Mouse (Mus musculus) myocyte (in vitro differentiated cells): ENCODE results near the gene Hbb-bh1.

ENCODE experiments used
- CEBPB ChIP-seq: IDR thresholded peaks from 2 replicates; pipeline ENCODE4 v1.6.1; 2011; ENCODE audit warnings: mild to moderate bottlenecking, moderate library complexity; ENCODE audit not compliant: poor library complexity, insufficient read depth, severe bottlenecking
- E2F4 ChIP-seq: IDR thresholded peaks from one replicate; pipeline ENCODE4 v1.6.1; 2011; ENCODE audit warnings: mild to moderate bottlenecking, control low read depth, moderate library complexity; ENCODE audit not compliant: insufficient read depth
- MAX ChIP-seq: IDR thresholded peaks from one replicate; pipeline ENCODE4 v1.6.1; 2011; ENCODE audit warnings: low read depth, mild to moderate bottlenecking, control low read depth
- MYOD1 ChIP-seq, 3 experiments: IDR thresholded peaks; one replicate each; pipeline ENCODE4 v1.6.1; 2011; ENCODE audit warnings: control low read depth in 2 of 3, low read depth in 2 of 3, mild to moderate bottlenecking in 2 of 3, moderate library complexity in 1 of 3; ENCODE audit not compliant: insufficient read length in 2 of 3, control insufficient read depth in 1 of 3
- MYOG ChIP-seq, 3 experiments: IDR thresholded peaks; one replicate each; pipeline ENCODE4 v1.6.1; 2011; ENCODE audit warnings: control low read depth in 2 of 3, low read depth in 2 of 3, mild to moderate bottlenecking in 2 of 3; ENCODE audit not compliant: insufficient read length in 2 of 3, control insufficient read depth in 1 of 3, insufficient read depth in 1 of 3
- POLR2A ChIP-seq: IDR thresholded peaks from one replicate; pipeline ENCODE4 v1.6.1; 2011; ENCODE audit warnings: low read depth, mild to moderate bottlenecking, control low read depth, moderate library complexity; ENCODE audit not compliant: insufficient read length
- POLR2AphosphoS2 ChIP-seq: IDR thresholded peaks from one replicate; pipeline ENCODE4 v1.6.1; 2011; ENCODE audit warnings: low read depth, control low read depth; ENCODE audit not compliant: insufficient read length
- SRF ChIP-seq: IDR thresholded peaks from one replicate; pipeline ENCODE4 v1.6.1; 2011; ENCODE audit warnings: low read depth; ENCODE audit not compliant: control insufficient read depth, insufficient read length
- TCF12 ChIP-seq: IDR thresholded peaks from one replicate; pipeline ENCODE4 v1.6.1; 2011; ENCODE audit warnings: mild to moderate bottlenecking, control low read depth; ENCODE audit not compliant: poor library complexity, insufficient read depth, severe bottlenecking
- TCF3 ChIP-seq: IDR thresholded peaks from one replicate; pipeline ENCODE4 v1.6.1; 2011; ENCODE audit warnings: low read depth, control low read depth; ENCODE audit not compliant: insufficient read length
- USF1 ChIP-seq: IDR thresholded peaks from one replicate; pipeline ENCODE4 v1.6.1; 2011; ENCODE audit warnings: low read depth, mild to moderate bottlenecking, control low read depth, moderate library complexity

GRCm38 (mm10) chr7:103808971-103809800, 33.8 kb downstream of the Hbb-bh1 start:
- TF ChIP-seq USF1 (no peak), MYOD1 (IDR thresholded peaks at IDR 0.05; ENCODE audit: control insufficient read depth in 1 of 3, insufficient read length in 2 of 3, low read depth in 2 of 3) (no peak), POLR2A (no peak), MAX (no peak), MYOG (IDR thresholded peaks at IDR 0.05; ENCODE audit: control insufficient read depth in 1 of 3, insufficient read depth in 1 of 3, insufficient read length in 2 of 3, low read depth in 2 of 3) (no peak), TCF12 (no peak), E2F4 (no peak), CEBPB (no peak), TCF3 (no peak), SRF (no peak), POLR2AphosphoS2 (no peak)
